Mouse (Mus musculus) adipose tissue, adult 10 weeks (tissue): ENCODE results near the gene Tph2. TPM values are rescaled to one million over a fixed set of nuclear protein-coding genes. Genes with fewer than 3 reads are reported as not detected.

Experiments
- polyA plus RNA-seq: library from polyadenylated mRNA; stranded (reverse); fragments of 350-450 nt; fragmentation: Illumina TruSeq; extraction: RNeasy Lipid Tissue Mini Kit (QIAGEN cat#74804); gene quantifications from one replicate; pipeline ENCODE4 v1.2.3, GENCODE M21; 2014; ENCODE audit warnings: low read depth, low replicate concordance

Gene Tph2
- polyA plus RNA-seq, result not detected

DNA sequence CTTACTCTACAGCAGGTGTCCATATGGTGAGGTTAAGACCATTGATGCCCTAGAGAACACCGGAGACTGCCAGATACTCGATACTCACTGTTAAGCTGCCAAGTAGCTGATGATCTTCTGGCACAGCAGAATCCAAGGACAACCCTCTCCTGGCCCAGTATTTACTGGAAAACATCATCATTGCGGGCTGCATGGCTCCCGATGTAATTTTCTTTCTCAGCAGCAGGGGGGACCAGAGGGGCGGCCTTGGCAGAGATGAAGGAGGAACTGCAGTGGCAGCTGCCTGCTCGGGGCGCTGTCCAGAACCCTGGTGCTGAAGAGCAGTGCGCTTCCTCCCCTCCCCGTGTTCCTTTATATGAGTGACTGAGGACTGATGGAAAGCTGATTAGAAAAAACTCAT, at the start of gene Tph2:
Tph2 (minus strand) TSS at position 326 of the 400 bp plus-strand sequence.

Other genes starting within 250 kb of the Tph2 start
- gene Tbc1d15, start 66.4 kb upstream of the Tph2 start, polyA plus RNA-seq, result 45.7 TPM
- 30.3 TPM for gene Rab21, start 130.6 kb upstream of the Tph2 start, polyA plus RNA-seq
- 23.2 TPM for gene Tmem19, start 177.5 kb upstream of the Tph2 start, polyA plus RNA-seq
- gene Thap2, start 199.4 kb upstream of the Tph2 start, polyA plus RNA-seq, result 8.6 TPM
- gene Zfc3h1, start 199.9 kb upstream of the Tph2 start, polyA plus RNA-seq, result 66.4 TPM